Mouse (Mus musculus) large intestine, adult 2 months (tissue): ENCODE measurements at regions not wholly inside any gene's neighbourhood (a gene's known extent, or its start where the extent isn't known, plus 50 kb on each side); places are given as distances from the start of the nearest gene placed in this dataset.

Experiments used
- DNase-seq: peaks from one replicate; pipeline ENCODE4 v3.0.0-alpha.2; 2012; ENCODE audit warnings: low read depth, low spot score
- WGBS: fragments of 180-500 bp; shearing (Covaris S2); methylation state at CpG from one replicate; pipeline ENCODE4 v1.1.7; 2018; 5-methylcytosine and 5-hydroxymethylcytosine counted together

DNA sequence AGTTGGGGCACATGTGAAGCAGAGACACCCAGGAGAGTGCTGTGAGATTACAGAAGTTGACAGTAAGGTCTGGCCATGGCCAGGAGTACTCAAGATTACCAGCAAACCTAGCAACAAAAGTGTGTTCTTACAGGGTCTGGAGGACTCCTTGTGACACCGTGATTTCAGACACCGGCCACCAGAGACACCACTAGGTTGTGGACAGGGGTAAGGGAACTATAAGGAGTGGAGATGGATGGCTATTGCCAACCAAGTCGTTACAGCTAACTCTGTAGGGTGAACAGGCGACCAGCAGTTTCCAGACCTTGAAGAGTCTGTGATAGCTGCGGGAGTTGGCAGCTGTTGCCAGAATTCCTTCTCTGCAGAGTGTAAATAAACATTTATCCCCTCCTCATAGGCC is 54.4 kb upstream of the Cnih3 start:
- 69% methylated on average over 5 of the region's 5 CpGs for WGBS
- DNase-seq, result no peak

DNA sequence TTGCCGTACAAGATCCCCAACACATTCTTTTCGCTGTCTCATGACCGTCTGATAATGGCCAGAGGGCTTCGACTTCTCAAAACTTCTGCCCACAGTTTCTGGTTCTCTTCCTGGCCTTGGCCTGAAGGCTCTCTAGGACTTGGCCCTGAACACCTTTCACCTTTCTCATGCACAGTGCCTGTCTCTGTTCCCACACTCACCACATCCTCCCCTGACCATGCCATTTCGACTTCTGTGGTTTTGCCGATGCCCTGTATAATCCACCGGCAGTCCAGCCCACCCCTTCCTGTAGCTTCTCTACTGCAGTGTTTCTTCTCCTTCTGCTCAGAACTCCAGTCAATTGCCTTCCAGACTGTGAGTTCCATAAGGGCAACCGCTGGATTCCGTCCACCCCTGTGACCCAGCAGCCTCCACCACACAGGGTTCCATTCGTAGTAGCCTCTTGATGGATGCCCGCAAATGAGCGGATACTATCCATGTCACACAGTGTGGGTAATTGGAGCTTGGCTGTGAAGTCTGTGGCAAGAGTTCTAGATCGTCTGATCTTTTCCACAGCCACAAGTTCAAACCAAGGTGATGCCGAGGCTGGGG is 53.3 kb upstream of the Cnih3 start:
- 85% methylated on average over 14 of the region's 14 CpGs for WGBS
- DNase-seq, result no peak

DNA sequence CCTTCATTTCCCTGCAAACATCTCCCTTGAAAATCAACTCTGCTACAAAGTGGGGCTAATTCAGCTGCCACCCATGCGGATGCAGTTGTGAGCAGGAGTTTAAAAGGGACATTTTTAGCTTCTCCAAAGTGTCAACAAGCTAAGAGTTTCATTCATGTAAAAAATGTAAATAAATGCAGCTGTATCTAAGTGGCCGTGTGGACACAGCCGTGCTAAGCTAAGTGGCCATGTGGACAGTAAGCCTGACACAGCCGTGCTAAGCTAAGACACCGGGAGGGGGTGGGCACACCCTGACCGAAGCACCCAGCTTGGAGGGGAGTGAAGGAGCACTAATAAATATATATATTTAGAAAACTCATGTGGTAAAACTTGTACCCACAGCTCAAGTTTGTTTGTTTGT is 52.6 kb upstream of the Cnih3 start:
- WGBS, result 65% methylated on average over 6 of the region's 6 CpGs

DNA sequence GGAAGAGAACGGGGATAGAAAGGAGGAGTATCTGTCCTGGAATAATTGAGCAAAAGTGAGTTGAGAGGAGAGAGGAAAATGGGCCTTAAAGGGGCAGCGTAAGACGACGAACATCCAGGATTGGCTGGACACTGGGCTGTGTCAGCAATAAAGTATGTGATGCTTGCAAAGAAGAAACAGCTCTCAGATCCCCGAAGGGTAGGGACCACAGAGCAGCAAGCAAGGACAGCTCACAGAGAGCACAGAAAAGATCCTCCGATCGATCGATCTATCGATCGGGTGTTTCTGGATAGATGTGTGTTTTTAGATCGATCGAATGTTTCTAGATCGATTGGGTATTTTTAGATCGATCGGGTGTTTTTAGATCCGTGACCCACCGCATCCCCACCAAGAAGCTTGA is 50.3 kb upstream of the Cnih3 start:
- DNase-seq, result no peak
- 95% methylated on average over 17 of the region's 17 CpGs for WGBS

More for the DNA sequence above, 52.6 kb upstream of the Cnih3 start:
- no peak for DNase-seq
